Mouse (Mus musculus): ENCODE results near the gene Snx22. TPM values are rescaled to one million over a fixed set of nuclear protein-coding genes. Genes with fewer than 3 reads are reported as not detected.

The Snx22 gene
- polyA plus RNA-seq (2012; rRNA removed) = 1.0 and 1.4 TPM in 2 replicates

- DNase-seq (ENCODE audit: low read depth, low spot score) = peak; percentile 73
- under 1% methylated on average over 22 of the region's 22 CpGs for WGBS
Measured at GRCm38 (mm10) chr9:66069583-66069982, at the start of gene Snx22. Snx22 (minus strand) TSS chr9:66069719.

- no peak for DNase-seq (ENCODE audit: low read depth, low spot score)
- 51% methylated on average over 8 of the region's 8 CpGs for WGBS
Measured at GRCm38 (mm10) chr9:66116890-66117289, 47.4 kb upstream of the Snx22 start.

- WGBS = 86% methylated on average over 3 of the region's 3 CpGs
- no peak for DNase-seq (ENCODE audit: low read depth, low spot score)
Measured at GRCm38 (mm10) chr9:66114341-66114740, 44.8 kb upstream of the Snx22 start.

- no peak for DNase-seq (ENCODE audit: low read depth, low spot score)
- 71% methylated on average over 8 of the region's 8 CpGs for WGBS
Measured at GRCm38 (mm10) chr9:66110611-66111379, 41.3 kb upstream of the Snx22 start.

GRCm38 (mm10) chr9:66110126-66110525 is 40.6 kb upstream of the Snx22 start:
- no peak for DNase-seq (ENCODE audit: low read depth, low spot score)
- WGBS = 31% methylated on average over 8 of the region's 8 CpGs

- DNase-seq (ENCODE audit: low read depth, low spot score) = no peak
- 97% methylated on average over 1 of the region's 1 CpGs for WGBS
Measured at GRCm38 (mm10) chr9:66109574-66109973, 40.1 kb upstream of the Snx22 start.

- 75% methylated on average over 8 of the region's 8 CpGs for WGBS
- no peak for DNase-seq (ENCODE audit: low read depth, low spot score)
Measured at GRCm38 (mm10) chr9:66105168-66105567, 35.6 kb upstream of the Snx22 start.

- DNase-seq (ENCODE audit: low read depth, low spot score) = no peak
- 82% methylated on average over 4 of the region's 4 CpGs for WGBS
Measured at GRCm38 (mm10) chr9:66104601-66105000, 35.1 kb upstream of the Snx22 start.

GRCm38 (mm10) chr9:66102668-66103067 is 33.1 kb upstream of the Snx22 start:
- WGBS = 92% methylated on average over 6 of the region's 6 CpGs
- DNase-seq (ENCODE audit: low read depth, low spot score) = no peak

GRCm38 (mm10) chr9:66101577-66101976 is 32.1 kb upstream of the Snx22 start:
- 70% methylated on average over 8 of the region's 8 CpGs for WGBS

GRCm38 (mm10) chr9:66092664-66093063 is 23.1 kb upstream of the Snx22 start:
- WGBS = 52% methylated on average over 2 of the region's 2 CpGs
- DNase-seq (ENCODE audit: low read depth, low spot score) = no peak

More at GRCm38 (mm10) chr9:66101577-66101976, 32.1 kb upstream of the Snx22 start:
- no peak for DNase-seq (ENCODE audit: low read depth, low spot score)

- 22% methylated on average over 6 of the region's 6 CpGs for WGBS
- no peak for DNase-seq (ENCODE audit: low read depth, low spot score)
Measured at GRCm38 (mm10) chr9:66091327-66092231, 22.1 kb upstream of the Snx22 start.

GRCm38 (mm10) chr9:66090593-66091244 is 21.2 kb upstream of the Snx22 start:
- 62% methylated on average over 13 of the region's 13 CpGs for WGBS
- no peak for DNase-seq (ENCODE audit: low read depth, low spot score)

- WGBS = 20% methylated on average over 4 of the region's 4 CpGs
- no peak for DNase-seq (ENCODE audit: low read depth, low spot score)
Measured at GRCm38 (mm10) chr9:66088411-66088810, 18.9 kb upstream of the Snx22 start.

- 97% methylated on average over 7 of the region's 7 CpGs for WGBS
- no peak for DNase-seq (ENCODE audit: low read depth, low spot score)
Measured at GRCm38 (mm10) chr9:66087062-66087461, 17.5 kb upstream of the Snx22 start.

- DNase-seq (ENCODE audit: low read depth, low spot score) = no peak
- WGBS = 32% methylated on average over 3 of the region's 3 CpGs
Measured at GRCm38 (mm10) chr9:66084171-66084570, 14.7 kb upstream of the Snx22 start.

- no peak for DNase-seq (ENCODE audit: low read depth, low spot score)
- WGBS = 81% methylated on average over 4 of the region's 4 CpGs
Measured at GRCm38 (mm10) chr9:66081999-66082398, 12.5 kb upstream of the Snx22 start.

- whole genome bisulfite sequencing = 49% methylated on average over 3 of the region's 3 CpGs
- no peak for DNase-seq (ENCODE audit: low read depth, low spot score)
Measured at GRCm38 (mm10) chr9:66080804-66081459, 11.4 kb upstream of the Snx22 start.

GRCm38 (mm10) chr9:66078493-66078892 is 9.0 kb upstream of the Snx22 start:
- DNase-seq (ENCODE audit: low read depth, low spot score) = no peak
- WGBS = 7% methylated on average over 14 of the region's 14 CpGs

GRCm38 (mm10) chr9:66078072-66078471 is 8.6 kb upstream of the Snx22 start:
- no peak for DNase-seq (ENCODE audit: low read depth, low spot score)
- WGBS = 67% methylated on average over 3 of the region's 3 CpGs

Measured in large intestine, adult 2 months (tissue).